Mouse (Mus musculus) ES-E14 (cell line): ENCODE data around the gene Tmem89.

Source experiments
- CHD2 ChIP-seq: IDR thresholded peaks from 2 replicates; pipeline ENCODE4 v1.6.1; 2014; ENCODE audit warnings: mild to moderate bottlenecking, low read depth, low read length, inconsistent platforms
- MAFK ChIP-seq: IDR thresholded peaks from 2 replicates; pipeline ENCODE4 v1.6.1; 2014; ENCODE audit warnings: mild to moderate bottlenecking, low read depth, low read length, inconsistent platforms; ENCODE audit not compliant: insufficient read depth
- ZNF384 ChIP-seq: IDR thresholded peaks from 2 replicates; pipeline ENCODE4 v1.6.1; 2012; ENCODE audit warnings: low read depth, low read length, inconsistent platforms

DNA sequence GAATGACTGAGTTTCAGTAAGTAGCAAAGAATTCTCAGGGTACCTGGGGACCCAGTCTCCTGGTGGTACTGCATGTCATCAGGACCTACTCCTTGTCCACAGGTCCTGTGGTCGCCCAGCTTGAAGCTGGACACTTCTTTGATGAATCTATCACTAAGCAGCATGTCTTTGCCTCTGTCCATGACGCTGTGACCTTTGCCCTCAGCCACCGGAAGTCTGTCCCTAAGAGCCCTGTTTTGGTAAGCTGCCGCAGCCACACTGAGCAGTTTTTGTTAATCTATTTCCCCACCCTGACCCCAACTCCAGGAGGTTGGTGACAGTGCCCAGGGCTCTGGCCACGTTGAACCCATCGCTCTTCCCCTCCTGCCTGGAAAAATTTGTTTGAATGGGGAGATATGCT, 2.1 kb upstream of the Tmem89 start:
- no peak for TF ChIP-seq ZNF384
- TF ChIP-seq MAFK: no peak
- TF ChIP-seq CHD2: no peak
